Mouse (Mus musculus): ENCODE measurements around the gene Nfatc4. TPM values are rescaled to one million over a fixed set of nuclear protein-coding genes. Genes with fewer than 3 reads are reported as not detected.

Nfatc4 gene
- polyA plus RNA-seq, 1 experiment from 2014 or later: 10.8 TPM

DNA sequence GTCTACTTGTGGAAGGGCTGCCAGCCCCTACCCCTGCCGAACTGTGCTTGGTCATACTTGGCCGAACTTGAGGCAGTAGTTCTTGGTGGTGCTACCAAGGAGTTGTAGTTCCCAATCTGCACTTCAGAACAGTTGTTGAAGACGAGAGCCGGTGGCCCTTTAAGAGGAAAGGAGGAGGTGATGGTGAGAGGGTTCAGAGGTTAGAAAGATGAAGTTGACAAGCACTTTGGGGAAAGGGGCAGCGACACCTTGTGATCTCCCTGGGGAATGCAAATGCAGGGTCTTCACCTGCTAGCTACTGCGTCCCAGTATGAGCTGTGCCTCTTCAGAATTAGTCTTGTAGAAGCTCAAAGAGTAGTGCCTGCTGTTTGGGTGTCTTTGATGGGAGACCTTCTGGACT is 37.7 kb upstream of the Nfatc4 start:
- WGBS: 32% methylated on average over 6 of the region's 6 CpGs
- no peak for ATAC-seq (replicated peaks; ENCODE audit: insufficient number of reproducible peaks, insufficient read depth, low FRiP score, low read depth)
- H3K27ac ChIP-seq: no peak overlapping the region
- H3K36me3 ChIP-seq: no peaks in the 10 kb centered on the region
- no peak overlapping the region for H3K4me2 ChIP-seq
- no peaks in the 10 kb centered on the region for H3K9me3 ChIP-seq (replicated peaks)
- no peak overlapping the region for H3K4me3 ChIP-seq
- peaks cover 78% of the 10 kb centered on the region for H3K27me3 ChIP-seq
- H3K4me1 ChIP-seq (replicated peaks): peaks cover 47% of the 10 kb centered on the region
- no peak overlapping the region for H3K9ac ChIP-seq

DNA sequence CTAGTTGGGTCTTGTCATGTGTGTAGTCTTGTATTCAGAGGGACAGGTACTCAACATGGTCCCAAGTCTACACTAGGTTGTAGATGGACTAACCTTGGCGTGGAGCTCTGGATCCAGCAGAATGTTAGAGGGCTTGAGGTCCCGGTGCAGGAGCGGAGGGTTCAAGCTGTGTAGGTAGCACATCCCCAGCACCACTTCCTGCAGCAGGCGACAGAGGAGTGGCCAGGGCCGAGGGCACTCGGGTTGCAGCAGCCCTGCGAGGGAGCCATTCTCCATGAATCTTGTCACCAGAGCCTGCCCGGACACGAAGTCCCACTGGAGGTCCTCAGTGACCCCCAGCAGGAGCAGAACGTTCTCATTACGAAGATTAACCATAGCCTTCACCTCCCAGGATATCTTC is 35.2 kb upstream of the Nfatc4 start:
- Histone ChIP-seq H3K9ac (0 out of 2 replicates have a peak overlapping the region, but pooled peaks have one; percentile 46), H3K9me3 (replicated peaks) (no peaks in the 10 kb centered on the region), H3K4me3 (peak overlapping the region; percentile 50), H3K4me2 (peak overlapping the region; percentile 80), H3K27me3 (peaks cover 66% of the 10 kb centered on the region), H3K4me1 (replicated peaks) (peaks cover 31% of the 10 kb centered on the region), H3K36me3 (no peaks in the 10 kb centered on the region), H3K27ac (no peak overlapping the region)
- ATAC-seq (replicated peaks; ENCODE audit: insufficient number of reproducible peaks, insufficient read depth, low FRiP score, low read depth): no peak
- WGBS: 37% methylated on average over 11 of the region's 11 CpGs

- H3K9me3 ChIP-seq (replicated peaks): no peaks in the 10 kb centered on the region
- peak within 1 kb of the TSS; percentile 50 for H3K4me3 ChIP-seq
- ATAC-seq (replicated peaks; ENCODE audit: insufficient number of reproducible peaks, insufficient read depth, low FRiP score, low read depth): peak; percentile 11; the same call in 1 of the 2 replicates
- H3K4me1 ChIP-seq (replicated peaks): peaks cover 25% of the 10 kb centered on the region
- H3K36me3 ChIP-seq: no peaks in the 10 kb centered on the region
- no peak within 1 kb of the TSS for H3K27ac ChIP-seq
- 3% methylated on average over 40 of the region's 40 CpGs for WGBS
- peak within 1 kb of the TSS; percentile 46 for H3K9ac ChIP-seq
- H3K27me3 ChIP-seq: peaks cover 59% of the 10 kb centered on the region
- H3K4me2 ChIP-seq: peak within 1 kb of the TSS; percentile 80
Measured at GRCm38 (mm10) chr14:55788256-55789050, 34.5 kb upstream of the Nfatc4 start, which contains the start of gene Ripk3. Ripk3 (minus strand) TSS chr14:55788865.

- Histone ChIP-seq H3K4me1 (replicated peaks) (peaks cover 7% of the 10 kb centered on the region), H3K27me3 (peaks cover 13% of the 10 kb centered on the region), H3K4me2 (no peak overlapping the region), H3K9ac (no peak overlapping the region), H3K9me3 (replicated peaks) (no peaks in the 10 kb centered on the region), H3K4me3 (no peak overlapping the region), H3K36me3 (no peaks in the 10 kb centered on the region), H3K27ac (no peak overlapping the region)
- no peak for ATAC-seq (replicated peaks; ENCODE audit: insufficient number of reproducible peaks, insufficient read depth, low FRiP score, low read depth)
- WGBS: 55% methylated on average over 2 of the region's 2 CpGs
Measured at GRCm38 (mm10) chr14:55793461-55793860, 29.5 kb upstream of the Nfatc4 start.

- H3K4me1 ChIP-seq (replicated peaks): 0 out of 2 replicates have a peak, but pooled peaks cover 2% of the 10 kb centered on the region
- 63% methylated on average over 2 of the region's 2 CpGs for WGBS
- no peaks in the 10 kb centered on the region for H3K9me3 ChIP-seq (replicated peaks)
- H3K9ac ChIP-seq: no peak overlapping the region
- no peak for ATAC-seq (replicated peaks; ENCODE audit: insufficient number of reproducible peaks, insufficient read depth, low FRiP score, low read depth)
- H3K27me3 ChIP-seq: peaks cover 12% of the 10 kb centered on the region
- H3K4me2 ChIP-seq: no peak overlapping the region
- no peaks in the 10 kb centered on the region for H3K36me3 ChIP-seq
- H3K27ac ChIP-seq: no peak overlapping the region
- H3K4me3 ChIP-seq: no peak overlapping the region
Measured at GRCm38 (mm10) chr14:55793946-55794345, 29.0 kb upstream of the Nfatc4 start.

GRCm38 (mm10) chr14:55795380-55796163 is 27.4 kb upstream of the Nfatc4 start:
- peak overlapping the region; percentile 37 for H3K27ac ChIP-seq
- H3K27me3 ChIP-seq: no peaks in the 10 kb centered on the region
- no peaks in the 10 kb centered on the region for H3K9me3 ChIP-seq (replicated peaks)
- H3K36me3 ChIP-seq: no peaks in the 10 kb centered on the region
- H3K9ac ChIP-seq: no peak overlapping the region
- no peak overlapping the region for H3K4me2 ChIP-seq
- WGBS: 69% methylated on average over 15 of the region's 15 CpGs
- no peak overlapping the region for H3K4me3 ChIP-seq
- 0 out of 2 replicates have a peak, but pooled peaks cover 2% of the 10 kb centered on the region for H3K4me1 ChIP-seq (replicated peaks)
- ATAC-seq (replicated peaks; ENCODE audit: insufficient number of reproducible peaks, insufficient read depth, low FRiP score, low read depth): peak; percentile 64; the same call in 1 of the 2 replicates

GRCm38 (mm10) chr14:55814885-55815284 is 8.1 kb upstream of the Nfatc4 start:
- peaks cover 5% of the 10 kb centered on the region; the same call in 1 of the 2 replicates for H3K4me1 ChIP-seq (replicated peaks)
- H3K4me3 ChIP-seq: peak overlapping the region; percentile 58
- WGBS: 24% methylated on average over 16 of the region's 16 CpGs
- H3K27me3 ChIP-seq: no peaks in the 10 kb centered on the region
- H3K9ac ChIP-seq: peak overlapping the region; percentile 46
- H3K4me2 ChIP-seq: peak overlapping the region; percentile 74
- peak overlapping the region; percentile 41; the same call in 1 of the 2 replicates for H3K27ac ChIP-seq
- H3K36me3 ChIP-seq: no peaks in the 10 kb centered on the region
- no peaks in the 10 kb centered on the region for H3K9me3 ChIP-seq (replicated peaks)
- no peak for ATAC-seq (replicated peaks; ENCODE audit: insufficient number of reproducible peaks, insufficient read depth, low FRiP score, low read depth)

DNA sequence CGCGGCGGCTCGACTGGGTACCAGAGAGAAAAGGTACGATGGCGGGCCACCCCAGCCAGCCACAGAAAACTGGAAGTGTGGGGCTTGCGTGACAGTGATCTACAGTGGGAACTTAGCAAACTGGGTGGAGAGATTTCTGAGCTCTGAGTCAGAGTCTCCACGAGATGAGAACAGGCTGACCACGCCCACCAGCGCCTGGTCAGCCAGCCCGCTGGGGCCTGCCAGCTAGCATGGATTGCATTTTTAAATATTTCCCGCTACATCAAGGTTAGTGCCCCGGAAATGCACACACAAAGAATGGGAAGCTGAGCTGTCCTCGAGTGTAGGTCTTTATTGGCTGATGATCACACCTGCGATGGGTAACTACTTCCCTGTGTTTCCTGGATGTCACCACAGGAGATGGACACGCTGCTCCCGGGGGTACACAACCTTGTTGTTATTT is 7.6 kb upstream of the Nfatc4 start:
- peak overlapping the region; percentile 41; the same call in 1 of the 2 replicates for H3K27ac ChIP-seq
- no peaks in the 10 kb centered on the region for H3K36me3 ChIP-seq
- no peaks in the 10 kb centered on the region for H3K9me3 ChIP-seq (replicated peaks)
- H3K4me2 ChIP-seq: peak overlapping the region; percentile 74
- peak; percentile 70 for ATAC-seq (replicated peaks; ENCODE audit: insufficient number of reproducible peaks, insufficient read depth, low FRiP score, low read depth)
- peak overlapping the region; percentile 46 for H3K9ac ChIP-seq
- peak overlapping the region; percentile 58 for H3K4me3 ChIP-seq
- peaks cover 5% of the 10 kb centered on the region; the same call in 1 of the 2 replicates for H3K4me1 ChIP-seq (replicated peaks)
- WGBS: 22% methylated on average over 17 of the region's 17 CpGs
- no peaks in the 10 kb centered on the region for H3K27me3 ChIP-seq

- no peak overlapping the region for H3K27ac ChIP-seq
- no peak overlapping the region for H3K9ac ChIP-seq
- no peak overlapping the region for H3K4me3 ChIP-seq
- H3K27me3 ChIP-seq: no peaks in the 10 kb centered on the region
- no peaks in the 10 kb centered on the region for H3K9me3 ChIP-seq (replicated peaks)
- 72% methylated on average over 7 of the region's 7 CpGs for WGBS
- peaks cover 21% of the 10 kb centered on the region for H3K4me1 ChIP-seq (replicated peaks)
- H3K36me3 ChIP-seq: no peaks in the 10 kb centered on the region
- no peak for ATAC-seq (replicated peaks; ENCODE audit: insufficient number of reproducible peaks, insufficient read depth, low FRiP score, low read depth)
- no peak overlapping the region for H3K4me2 ChIP-seq
Measured at GRCm38 (mm10) chr14:55819845-55820405, 3.0 kb upstream of the Nfatc4 start.

- no peaks in the 10 kb centered on the region for H3K9me3 ChIP-seq (replicated peaks)
- H3K36me3 ChIP-seq: no peaks in the 10 kb centered on the region
- peaks cover 23% of the 10 kb centered on the region for H3K4me1 ChIP-seq (replicated peaks)
- H3K27me3 ChIP-seq: 0 out of 2 replicates have a peak, but pooled peaks cover 6% of the 10 kb centered on the region
- WGBS: 75% methylated on average over 9 of the region's 9 CpGs
- H3K9ac ChIP-seq: no peak overlapping the region
- no peak overlapping the region for H3K27ac ChIP-seq
- no peak overlapping the region for H3K4me2 ChIP-seq
- no peak overlapping the region for H3K4me3 ChIP-seq
- ATAC-seq (replicated peaks; ENCODE audit: insufficient number of reproducible peaks, insufficient read depth, low FRiP score, low read depth): no peak
Measured at GRCm38 (mm10) chr14:55820576-55820975, 2.4 kb upstream of the Nfatc4 start.

- ATAC-seq (replicated peaks; ENCODE audit: insufficient number of reproducible peaks, insufficient read depth, low FRiP score, low read depth): peak; percentile 20
- 6% methylated on average over 13 of the region's 13 CpGs for WGBS
- Histone ChIP-seq H3K4me3 (peak overlapping the region; percentile 67), H3K27me3 (peaks cover 18% of the 10 kb centered on the region), H3K27ac (peak overlapping the region; percentile 95), H3K36me3 (no peaks in the 10 kb centered on the region), H3K9me3 (replicated peaks) (no peaks in the 10 kb centered on the region), H3K9ac (peak overlapping the region; percentile 74), H3K4me1 (replicated peaks) (peaks cover 39% of the 10 kb centered on the region), H3K4me2 (peak overlapping the region; percentile 87)
Measured at GRCm38 (mm10) chr14:55822435-55822990, 431 bp upstream of the Nfatc4 start.

Measured in heart, embryonic 15.5 days (tissue).